ENCODE assay signal across 8 mouse cellular contexts in genomic region chr11:21993597-21994376, GRCm38 (mm10). TPM values are rescaled to one million over a fixed set of nuclear protein-coding genes. Genes with fewer than 3 reads are reported as not detected.
DNase-seq lines count a peak whose midpoint lies in the region; ATAC-seq and TF ChIP-seq lines count a peak whose summit lies in the region.

No protein-coding gene starts in this region.

- H3K4me1 ChIP-seq in lung, adult 2 months (ENCODE audit: control insufficient read depth, insufficient read depth, low read length), result no peaks in the 10 kb centered on the region
- peaks cover 13% of the 10 kb centered on the region for H3K4me1 ChIP-seq in lung, embryonic 16.5 days (replicated peaks; ENCODE audit: control insufficient read depth, insufficient read depth, low read length)
- peaks cover 26% of the 10 kb centered on the region for H3K4me1 ChIP-seq in stomach, embryonic 15.5 days

- WGBS in lung, adult 2 months, result 3% methylated on average over 44 of the region's 47 CpGs
- WGBS in lung, embryonic 16.5 days, result 1% methylated on average over 39 of the region's 47 CpGs
- WGBS in stomach, embryonic 15.5 days, result under 1% methylated on average over 47 of the region's 47 CpGs

- no peaks in the 10 kb centered on the region for H3K9me3 ChIP-seq in lung, embryonic 16.5 days (ENCODE audit: control insufficient read depth, low read length)
- no peaks in the 10 kb centered on the region for H3K9me3 ChIP-seq in stomach, embryonic 15.5 days

- H3K4me3 ChIP-seq in lung, adult 2 months (replicated peaks; ENCODE audit: extremely low read depth, low read depth, low read length), result no peak overlapping the region
- H3K4me3 ChIP-seq in lung, embryonic 16.5 days (ENCODE audit: low read length), result peak overlapping the region; percentile 21; the same call in 1 of the 2 replicates
- peak overlapping the region; percentile 20; the same call in 1 of the 2 replicates for H3K4me3 ChIP-seq in stomach, embryonic 15.5 days (replicated peaks)

- DNase-seq in lung, adult 2 months, result peak; percentile 59
- no peak for DNase-seq in lung, postnatal 36 days
- peak; percentile 9 for DNase-seq in cerebellum, adult 9-11 months
- DNase-seq in forelimb bud, embryonic 11.5 days (ENCODE audit: low read depth, low spot score), result peak; percentile 40
- DNase-seq in kidney, adult 11 months, result peak; percentile 15
- DNase-seq in adipocyte (ENCODE audit: low spot score), result no peak

- TF ChIP-seq CTCF in lung, adult 2 months (IDR thresholded peaks at IDR 0.05; ENCODE audit: insufficient read depth, low read length), result no peak

- H3K4me2 ChIP-seq in lung, embryonic 16.5 days (ENCODE audit: low read depth, low read length), result no peak overlapping the region; the same call in 1 of the 2 replicates
- no peak overlapping the region for H3K4me2 ChIP-seq in stomach, embryonic 15.5 days

- H3K27ac ChIP-seq in lung, embryonic 16.5 days (ENCODE audit: low read length), result no peak overlapping the region
- H3K27ac ChIP-seq in stomach, embryonic 15.5 days, result no peak overlapping the region

- no peak for ATAC-seq in lung, embryonic 16.5 days (ENCODE audit: low read depth)
- ATAC-seq in stomach, embryonic 15.5 days (ENCODE audit: insufficient read depth, low FRiP score, low read depth), result no peak

- TF ChIP-seq POLR2A in lung, adult 2 months (IDR thresholded peaks at IDR 0.05; ENCODE audit: borderline replicate concordance, extremely low read depth, low read depth, low read length), result no peak

- no peaks in the 10 kb centered on the region for H3K36me3 ChIP-seq in lung, embryonic 16.5 days (ENCODE audit: control insufficient read depth, insufficient read depth, low read length)
- no peaks in the 10 kb centered on the region for H3K36me3 ChIP-seq in stomach, embryonic 15.5 days

- H3K9ac ChIP-seq in lung, embryonic 16.5 days (ENCODE audit: low read length), result no peak overlapping the region
- H3K9ac ChIP-seq in stomach, embryonic 15.5 days, result no peak overlapping the region

- peaks cover 75% of the 10 kb centered on the region for H3K27me3 ChIP-seq in lung, embryonic 16.5 days (ENCODE audit: control insufficient read depth, insufficient read depth, low read depth, low read length)
- peaks cover 79% of the 10 kb centered on the region for H3K27me3 ChIP-seq in stomach, embryonic 15.5 days (replicated peaks)

RNA-seq across cellular contexts. Expression of gene Otx1, which starts 8.9 kb away (rescaled TPM):
- 0.70 and 1.5 TPM in 2 replicates for polyA plus RNA-seq in lung, adult 2 months (2012; rRNA removed)
- 0.44 and 0.59 TPM in 2 replicates for polyA plus RNA-seq in lung, embryonic 16.5 days (2015; fragmentation: Nextera tagmentation; extraction: Ambion mirVana)
- polyA plus RNA-seq in stomach, embryonic 15.5 days (2015; fragmentation: Nextera tagmentation; extraction: Ambion mirVana), result 0.06 and 0.09 TPM in 2 replicates

Comparison
In these comparisons a context has a peak if more than half of its experiments do, and no peak if none do; other contexts are left out.
1. DNase-seq: peak in lung, adult 2 months (single experiment), cerebellum, adult 9-11 months (single experiment), forelimb bud, embryonic 11.5 days (single experiment) and kidney, adult 11 months (single experiment); none in lung, postnatal 36 days (single experiment) and adipocyte (single experiment).